Mouse (Mus musculus): Measurements from ENCODE around the gene Coq2. TPM values are rescaled to one million over a fixed set of nuclear protein-coding genes. Genes with fewer than 3 reads are reported as not detected.

The Coq2 gene
- 5.3 TPM for polyA plus RNA-seq (2017; shearing (Covaris generic))

DNA sequence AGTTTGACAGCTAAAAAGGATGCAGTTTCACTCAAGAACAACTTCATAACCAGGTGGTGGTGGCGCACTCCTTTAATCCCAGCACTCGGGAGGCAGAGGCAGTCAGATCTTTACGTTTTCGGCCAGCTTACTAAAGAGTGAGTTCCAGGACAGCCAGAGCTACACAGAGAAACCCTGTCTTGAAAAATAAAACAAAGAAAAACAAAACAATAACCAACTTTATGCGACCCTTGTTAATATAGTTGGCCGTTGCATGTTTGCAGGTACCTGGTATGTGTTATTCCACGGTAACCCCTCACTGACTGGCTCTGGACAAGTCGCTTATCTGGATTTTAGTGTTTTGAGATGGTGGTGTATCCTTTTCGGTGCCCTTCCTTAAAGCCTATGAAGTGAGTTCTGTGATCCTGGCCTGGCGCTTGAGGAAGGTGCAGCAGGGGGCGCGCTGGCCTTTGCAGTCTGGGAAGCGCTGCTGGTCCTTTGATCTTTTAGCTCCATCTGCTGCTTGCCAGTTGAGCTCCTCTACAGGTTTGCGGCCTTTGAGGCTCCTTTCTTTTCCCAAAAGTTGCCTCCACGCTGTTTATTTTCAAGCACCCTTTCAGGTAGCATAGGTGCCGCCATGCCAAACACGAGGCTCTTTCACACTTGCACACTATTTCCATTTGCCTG is at the start of gene Coq2:
Coq2 (minus strand) TSS at position 430 of the 666 bp plus-strand sequence.

DNA sequence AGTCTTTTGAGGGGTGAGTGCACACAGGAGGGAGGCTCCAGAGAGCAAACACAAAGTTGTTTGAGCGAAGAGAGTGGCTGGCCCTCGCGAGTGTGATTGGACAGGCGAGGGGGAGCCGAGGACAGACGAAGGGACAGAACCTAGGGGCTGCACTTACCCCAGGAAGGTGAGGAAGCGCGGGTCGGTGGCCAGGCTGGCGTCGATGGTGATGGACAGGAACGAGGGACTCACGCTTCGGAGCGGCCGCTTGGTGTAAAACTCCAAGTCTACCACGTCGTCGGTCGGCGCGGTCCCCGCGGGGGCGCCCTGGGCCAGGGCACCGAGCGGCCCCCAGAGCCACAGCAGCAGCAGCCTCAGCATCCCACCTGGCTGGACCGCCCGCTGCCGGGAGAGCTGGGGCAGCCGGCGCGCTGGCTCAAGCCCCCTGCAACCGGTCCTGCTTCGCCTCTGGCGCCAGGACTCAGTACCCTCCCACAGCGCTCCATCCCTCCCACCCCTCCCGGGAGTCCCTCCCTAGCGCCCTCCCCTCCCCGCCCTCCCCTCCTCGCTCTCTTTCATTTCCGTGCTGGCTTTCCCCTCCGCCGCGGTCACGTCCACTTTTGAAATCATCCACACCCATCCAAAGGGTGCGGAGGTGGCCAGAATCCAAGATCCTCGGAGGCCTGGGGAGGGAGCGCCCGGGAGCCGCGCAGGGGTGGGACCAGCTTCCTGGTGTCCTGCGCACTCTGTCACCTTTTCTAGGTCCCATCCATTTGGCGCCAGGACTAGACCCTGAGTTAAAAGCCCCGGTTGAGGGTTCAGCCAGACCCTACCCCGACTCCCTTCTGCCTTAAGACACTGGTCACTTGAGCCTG is 44.5 kb upstream of the Coq2 start, which contains the start of gene Hpse:
Hpse (minus strand) TSS at position 482 of the 854 bp plus-strand sequence.

Other genes with a start within 250 kb of the Coq2 start
- gene Lin54, start 174.5 kb downstream of the Coq2 start, polyA plus RNA-seq (2017; shearing (Covaris generic)), result 11.6 TPM
- gene Cops4, start 156.8 kb downstream of the Coq2 start, polyA plus RNA-seq (2017; shearing (Covaris generic)), result 117 TPM
- gene Plac8, start 102.9 kb downstream of the Coq2 start, polyA plus RNA-seq (2017; shearing (Covaris generic)), result 39.6 TPM
- gene Hpse, start 44.6 kb upstream of the Coq2 start, polyA plus RNA-seq (2017; shearing (Covaris generic)), result 1.1 TPM
- gene Helq, start 123.5 kb upstream of the Coq2 start, polyA plus RNA-seq (2017; shearing (Covaris generic)), result 26.9 TPM
- 154 TPM for gene Mrps18c, start 123.5 kb upstream of the Coq2 start, polyA plus RNA-seq (2017; shearing (Covaris generic))
- gene Abraxas1, start 145.8 kb upstream of the Coq2 start, polyA plus RNA-seq (2017; shearing (Covaris generic)), result 25.3 TPM
- 1.2 TPM for gene Gpat3, start 170.6 kb upstream of the Coq2 start, polyA plus RNA-seq (2017; shearing (Covaris generic))